In genomic region chr7:67758858-67759628, GRCm38 (mm10) we compare ENCODE assay signal across 9 mouse cellular contexts. TPM values are rescaled to one million over a fixed set of nuclear protein-coding genes. Genes with fewer than 3 reads are reported as not detected.
DNase-seq lines count a peak whose midpoint lies in the region; ATAC-seq and TF ChIP-seq lines count a peak whose summit lies in the region.
"Had no signal": no experiment of that assay in that cellular context is flagged by ENCODE, and none has a peak within 500 bp of the region (broad histone marks: within the 10 kb centered on the region; RNA-seq: fewer than 3 reads in every experiment).

No protein-coding gene starts in this region.

- CTCF ChIA-PET in Patski (lab: Charles Lee) = interaction anchor here (0.7 to 2.8 kb wide), 23 partner anchors 8 to 127 kb away, joined by 3 to 43 read pairs (median 4); no protein-coding TSS in a partner anchor

- no peak for TF ChIP-seq EP300 in lung, postnatal 0 days (IDR thresholded peaks at IDR 0.05)

- H3K27me3 ChIP-seq in E14TG2a.4 (ENCODE audit: insufficient read depth, low read length) (peaks cover 68% of the 10 kb centered on the region), Patski (peaks cover 5% of the 10 kb centered on the region)
- H3K27me3 ChIP-seq in lung, postnatal 0 days (replicated peaks; ENCODE audit: insufficient read depth, low read length) = no peaks in the 10 kb centered on the region

- TF ChIP-seq CTCF in E14TG2a.4 (conservative IDR thresholded peaks at IDR 0.05; ENCODE audit: low read length) (no peak), Patski (IDR thresholded peaks at IDR 0.05) (no peak)
- no peak for TF ChIP-seq CTCF in embryonic fibroblast, embryonic 13.5 days (IDR thresholded peaks at IDR 0.05; ENCODE audit: borderline replicate concordance, insufficient read depth, low read length)
- no peak for TF ChIP-seq CTCF in lung, postnatal 0 days (IDR thresholded peaks at IDR 0.05)

- in situ Hi-C loops in Patski (cut with MboI; ENCODE audit: low pct_unique_long_range_greater_than_20kb) = loop anchor here (25.0 kb wide), 1 partner anchor 522 kb away; no protein-coding TSS in a partner anchor

- POLR2A ChIA-PET in Patski (lab: Charles Lee) = interaction anchor here (0.8 to 1.8 kb wide), 5 partner anchors 11 to 114 kb away, joined by 3 to 6 read pairs (median 3); partner anchors contain the start of gene Lrrc28

- no peak overlapping the region for H3K27ac ChIP-seq in embryonic fibroblast, embryonic 13.5 days (ENCODE audit: insufficient read depth, low read length)
- peak overlapping the region; percentile 64 for H3K27ac ChIP-seq in lung, postnatal 0 days (ENCODE audit: low read length)
- H3K27ac ChIP-seq: macrophage had no signal

- 0 out of 2 replicates have a peak, but pooled peaks cover 6% of the 10 kb centered on the region for H3K9me3 ChIP-seq in E14TG2a.4 (ENCODE audit: low read length)
- no peaks in the 10 kb centered on the region for H3K9me3 ChIP-seq in lung, postnatal 0 days (ENCODE audit: low read length)

- H3K4me1 ChIP-seq in E14TG2a.4 (replicated peaks; ENCODE audit: low read depth, low read length) = peaks cover 3% of the 10 kb centered on the region; the same call in 1 of the 2 replicates
- H3K4me1 ChIP-seq in embryonic fibroblast, embryonic 13.5 days (ENCODE audit: control insufficient read depth, insufficient read depth, low read length) = no peaks in the 10 kb centered on the region
- H3K4me1 ChIP-seq in lung, postnatal 0 days (ENCODE audit: insufficient read depth, low read depth, low read length) = no peaks in the 10 kb centered on the region

- no peaks in the 10 kb centered on the region for H3K36me3 ChIP-seq in E14TG2a.4 (ENCODE audit: insufficient read depth, low read length)
- no peaks in the 10 kb centered on the region for H3K36me3 ChIP-seq in lung, postnatal 0 days (ENCODE audit: insufficient read depth, low read length)

- H3K4me3 ChIP-seq in E14TG2a.4 (replicated peaks; ENCODE audit: low read length) = peak overlapping the region; percentile 84
- peak overlapping the region; percentile 37 for H3K4me3 ChIP-seq in embryonic fibroblast, embryonic 13.5 days (ENCODE audit: insufficient read depth, low read length)
- H3K4me3 ChIP-seq in lung, postnatal 0 days (ENCODE audit: low read depth, low read length) = peak overlapping the region; percentile 49

- peak; percentile 74 for ATAC-seq in Patski
- ATAC-seq in lung, postnatal 0 days = peak; percentile 71

- peak overlapping the region; percentile 99 for H3K4me2 ChIP-seq in lung, postnatal 0 days (replicated peaks; ENCODE audit: low read depth, low read length)

- no peak for TF ChIP-seq POLR2A in embryonic fibroblast, embryonic 13.5 days (IDR thresholded peaks at IDR 0.05; ENCODE audit: low read depth, low read length)

- DNase-seq in Patski (ENCODE audit: low read depth, low spot score) = peak; percentile 42
- DNase-seq in heart, postnatal 4 days = peak; percentile 67
- DNase-seq in layer of hippocampus, postnatal 25 days (ENCODE audit: extremely low spot score in 1 of 2, low spot score in 1 of 2) = peak; percentile 46 to 63
- DNase-seq in lung, postnatal 0 days (ENCODE audit: low spot score) = peak; percentile 60
- peak; percentile 48 for DNase-seq in retina, postnatal 7 days (ENCODE audit: low read depth, low spot score)
- no peak for DNase-seq in spleen, postnatal 36 days (ENCODE audit: low spot score in 2 of 2)

- 2% methylated on average over 79 of the region's 92 CpGs for WGBS in lung, postnatal 0 days

- peak overlapping the region; percentile 39 for H3K9ac ChIP-seq in lung, postnatal 0 days (replicated peaks; ENCODE audit: low read depth)

RNA-seq across cellular contexts. Expression of gene Synm, which starts 0.5 kb away (rescaled TPM):
- polyA plus RNA-seq in Patski (2021) = 5.9 TPM
- polyA plus RNA-seq in embryonic fibroblast, embryonic 13.5 days (2011; ENCODE audit: insufficient read length, low read depth, missing spikeins) = 3.1 and 4.4 TPM in 2 replicates
- 1 to 10 TPM; 5.5 to 5.6 TPM for total RNA-seq in heart, postnatal 4 days (2021)
- 10 to 100 TPM; 18.9 to 19.5 TPM for total RNA-seq in layer of hippocampus, postnatal 25 days (2021)
- polyA plus RNA-seq in lung, postnatal 0 days (2015; fragmentation: Nextera tagmentation; extraction: Ambion mirVana) = 6.5 and 8.1 TPM in 2 replicates
- polyA plus RNA-seq: macrophage had no signal

Comparison
In these comparisons a context has a peak if more than half of its experiments do, and no peak if none do; other contexts are left out.
1. DNase-seq: peak in Patski (single experiment), heart, postnatal 4 days (single experiment), layer of hippocampus, postnatal 25 days (2 of 2), lung, postnatal 0 days (single experiment) and retina, postnatal 7 days (single experiment); none in spleen, postnatal 36 days (0 of 2).
2. Peak in every context shown above with its lines, with median percentiles within 50 percentile points of each other: H3K4me3 ChIP-seq.